In the genomic region with DNA sequence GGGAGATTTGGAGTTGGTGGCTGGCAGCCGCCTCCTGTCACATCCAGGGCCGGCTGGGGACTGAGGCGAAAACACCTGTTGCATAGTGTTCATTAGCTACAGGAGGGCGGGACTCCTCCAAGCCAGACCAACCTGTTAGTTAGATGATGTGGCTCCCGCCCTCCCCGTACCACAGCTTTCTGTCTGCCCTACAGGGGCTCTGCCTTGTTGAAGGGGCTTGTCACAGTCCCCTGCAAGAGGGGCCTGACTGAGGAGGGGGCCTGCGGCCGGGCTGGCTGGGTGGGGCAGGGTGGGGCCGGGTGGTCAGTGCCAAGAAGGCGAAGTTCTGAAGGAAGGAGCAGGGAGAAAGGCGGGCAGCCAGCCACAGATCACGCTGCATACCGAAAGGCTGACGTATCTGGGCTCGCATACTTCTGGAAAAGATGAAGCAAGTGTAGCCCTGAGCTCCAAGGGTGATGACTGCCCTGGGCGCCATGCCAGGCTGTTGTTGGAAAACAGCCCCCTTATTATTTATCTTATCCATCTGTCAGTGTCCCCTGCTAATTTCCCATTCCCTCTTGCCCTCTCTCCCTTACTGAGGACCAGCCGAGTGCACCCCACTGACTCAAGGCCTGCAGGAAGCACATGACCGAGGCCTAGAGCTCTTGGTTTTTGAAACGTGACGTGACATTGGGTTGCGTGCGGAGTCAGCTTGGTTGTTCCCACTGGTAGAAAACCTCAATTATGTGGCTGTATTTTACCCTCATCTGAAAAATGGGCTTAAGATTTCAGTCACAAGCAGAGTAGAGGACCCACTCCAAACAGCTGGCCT, we compare ENCODE assay signal across 10 mouse cellular contexts. TPM values are rescaled to one million over a fixed set of nuclear protein-coding genes. Genes with fewer than 3 reads are reported as not detected.
DNase-seq lines count a peak whose midpoint lies in the region; ATAC-seq and TF ChIP-seq lines count a peak whose summit lies in the region.
"Had no signal": no experiment of that assay in that cellular context is flagged by ENCODE, and none has a peak within 500 bp of the region (broad histone marks: within the 10 kb centered on the region; RNA-seq: fewer than 3 reads in every experiment).

A gene (minus strand): TSS at position 62 of the 811 bp plus-strand sequence.

- DNase-seq in hindbrain, embryonic 14.5 days (ENCODE audit: low spot score) = peak; percentile 49
- no peak for DNase-seq in hindbrain, embryonic 11.5 days (ENCODE audit: low spot score)
- peak; percentile 92 for DNase-seq in gastrocnemius, adult 2 months
- peak; percentile 79 for DNase-seq in intestine, embryonic 14.5 days (ENCODE audit: low spot score)
- DNase-seq in lung, postnatal 14 days = peak; percentile 95
- DNase-seq in layer of hippocampus, postnatal 10 days (ENCODE audit: low spot score in 2 of 2) = no peak
- no peak for DNase-seq in layer of hippocampus, adult 8-10 months (ENCODE audit: low spot score in 2 of 2)
- no peak for DNase-seq in left cerebral cortex, adult 11 months (ENCODE audit: low spot score)

- intact Hi-C loops in gastrocnemius, adult 2 months (cut with DNase I) = no loop called here

- 50% methylated on average over 22 of the region's 22 CpGs for WGBS in hindbrain, embryonic 14.5 days
- WGBS in hindbrain, embryonic 11.5 days = 64% methylated on average over 22 of the region's 22 CpGs
- WGBS in intestine, embryonic 14.5 days = 44% methylated on average over 22 of the region's 22 CpGs

- H3K36me3 ChIP-seq in hindbrain, embryonic 14.5 days (replicated peaks; ENCODE audit: control insufficient read depth, insufficient read depth) = no peaks in the 10 kb centered on the region
- no peaks in the 10 kb centered on the region for H3K36me3 ChIP-seq in hindbrain, embryonic 11.5 days (ENCODE audit: control insufficient read depth, insufficient read depth, low read length)
- H3K36me3 ChIP-seq in intestine, embryonic 14.5 days (ENCODE audit: control insufficient read depth, insufficient read depth, low read length) = no peaks in the 10 kb centered on the region
- H3K36me3 ChIP-seq: neural tube, embryonic 12.5 days had no signal

- ATAC-seq in hindbrain, embryonic 14.5 days (ENCODE audit: low FRiP score) = no peak
- ATAC-seq in hindbrain, embryonic 11.5 days (ENCODE audit: low FRiP score) = no peak
- peak; percentile 55; the same call in 1 of the 2 replicates for ATAC-seq in intestine, embryonic 14.5 days (replicated peaks; ENCODE audit: low FRiP score, low TSS enrichment, low read depth)

- H3K9me3 ChIP-seq in hindbrain, embryonic 14.5 days (ENCODE audit: control insufficient read depth, low read length) = no peaks in the 10 kb centered on the region
- no peaks in the 10 kb centered on the region for H3K9me3 ChIP-seq in hindbrain, embryonic 11.5 days (ENCODE audit: control insufficient read depth, low read length)
- no peaks in the 10 kb centered on the region for H3K9me3 ChIP-seq in intestine, embryonic 14.5 days (ENCODE audit: control insufficient read depth, low read length)
- H3K9me3 ChIP-seq: neural tube, embryonic 12.5 days had no signal

- no peaks in the 10 kb centered on the region for H3K4me1 ChIP-seq in hindbrain, embryonic 14.5 days (replicated peaks; ENCODE audit: control insufficient read depth, insufficient read depth, low read length)
- H3K4me1 ChIP-seq in hindbrain, embryonic 11.5 days (replicated peaks; ENCODE audit: control insufficient read depth, insufficient read depth, low read length) = no peaks in the 10 kb centered on the region
- H3K4me1 ChIP-seq in intestine, embryonic 14.5 days (replicated peaks; ENCODE audit: control insufficient read depth, insufficient read depth, low read length) = peaks cover 17% of the 10 kb centered on the region
- H3K4me1 ChIP-seq: neural tube, embryonic 12.5 days had no signal

- H3K4me3 ChIP-seq in hindbrain, embryonic 14.5 days (replicated peaks; ENCODE audit: low read length) = no peak within 1 kb of the TSS
- no peak within 1 kb of the TSS for H3K4me3 ChIP-seq in hindbrain, embryonic 11.5 days (ENCODE audit: low read depth, low read length)
- peak within 1 kb of the TSS; percentile 15 for H3K4me3 ChIP-seq in gastrocnemius, adult 2 months
- H3K4me3 ChIP-seq in intestine, embryonic 14.5 days (ENCODE audit: low read depth, low read length) = no peak within 1 kb of the TSS
- H3K4me3 ChIP-seq: neural tube, embryonic 12.5 days had no signal

- H3K27me3 ChIP-seq in hindbrain, embryonic 14.5 days (ENCODE audit: control insufficient read depth, insufficient read depth, low read length) = no peaks in the 10 kb centered on the region
- H3K27me3 ChIP-seq in hindbrain, embryonic 11.5 days (ENCODE audit: control insufficient read depth, insufficient read depth, low read length) = no peaks in the 10 kb centered on the region
- H3K27me3 ChIP-seq in intestine, embryonic 14.5 days (replicated peaks; ENCODE audit: control insufficient read depth, insufficient read depth, low read length) = no peaks in the 10 kb centered on the region
- H3K27me3 ChIP-seq: neural tube, embryonic 12.5 days had no signal

- H3K9ac ChIP-seq in hindbrain, embryonic 14.5 days = no peak within 1 kb of the TSS
- no peak within 1 kb of the TSS for H3K9ac ChIP-seq in hindbrain, embryonic 11.5 days (ENCODE audit: low read depth, low read length)
- H3K9ac ChIP-seq in intestine, embryonic 14.5 days (ENCODE audit: low read length) = no peak within 1 kb of the TSS
- H3K9ac ChIP-seq: neural tube, embryonic 12.5 days had no signal

- TF ChIP-seq CTCF in gastrocnemius, adult 2 months (IDR thresholded peaks at IDR 0.05) = no peak

- H3K27ac ChIP-seq in hindbrain, embryonic 14.5 days = no peak within 1 kb of the TSS
- no peak within 1 kb of the TSS for H3K27ac ChIP-seq in hindbrain, embryonic 11.5 days (ENCODE audit: low read depth, low read length)
- peak within 1 kb of the TSS; percentile 85 for H3K27ac ChIP-seq in gastrocnemius, adult 2 months
- H3K27ac ChIP-seq in intestine, embryonic 14.5 days (ENCODE audit: low read depth) = no peak within 1 kb of the TSS; the same call in 1 of the 2 replicates
- H3K27ac ChIP-seq: neural tube, embryonic 12.5 days had no signal

- no peak within 1 kb of the TSS for H3K4me2 ChIP-seq in hindbrain, embryonic 14.5 days (replicated peaks)
- no peak within 1 kb of the TSS for H3K4me2 ChIP-seq in hindbrain, embryonic 11.5 days (replicated peaks; ENCODE audit: low read depth, low read length)
- no peak within 1 kb of the TSS for H3K4me2 ChIP-seq in intestine, embryonic 14.5 days (ENCODE audit: low read length)
- H3K4me2 ChIP-seq: neural tube, embryonic 12.5 days had no signal

RNA-seq across cellular contexts. Expression of the gene that starts here (rescaled TPM):
- 0.11 TPM in 1 of 2 replicates, not detected in the other for polyA plus RNA-seq in hindbrain, embryonic 14.5 days (2014; fragmentation: Nextera tagmentation; extraction: Ambion mirVana)
- 0.09 TPM in 1 of 2 replicates, not detected in the other for polyA plus RNA-seq in hindbrain, embryonic 11.5 days (2014; fragmentation: Nextera tagmentation; extraction: Ambion mirVana)
- total RNA-seq in gastrocnemius, adult 2 months (2021) = 1 to 10 TPM; 1.6 to 2.5 TPM
- polyA plus RNA-seq in intestine, embryonic 14.5 days (2014; fragmentation: Nextera tagmentation; extraction: Ambion mirVana) = 0.81 and 1.6 TPM in 2 replicates
- under 1 TPM in 1 of 2 experiments, not detected in 1; 0.23 TPM for total RNA-seq in layer of hippocampus, postnatal 10 days (2021)
- total RNA-seq in layer of hippocampus, adult 8-10 months (2022) = under 1 TPM in 3 of 4 experiments, not detected in 1; 0.17 to 0.48 (median 0.43) TPM
- total RNA-seq: CH12.LX had no signal
- polyA plus RNA-seq: neural tube, embryonic 12.5 days had no signal

Comparison
In these comparisons a context has a peak if more than half of its experiments do, and no peak if none do; other contexts are left out.
1. Peak in DNase-seq in hindbrain, embryonic 14.5 days; RNA of the gene not detected or under 1 TPM.
2. DNase-seq: peak in gastrocnemius, adult 2 months (single experiment), intestine, embryonic 14.5 days (single experiment) and lung, postnatal 14 days (single experiment); none in hindbrain, embryonic 11.5 days (single experiment), layer of hippocampus, postnatal 10 days (0 of 2), layer of hippocampus, adult 8-10 months (0 of 2) and left cerebral cortex, adult 11 months (single experiment).